Mouse (Mus musculus): ENCODE data around the gene Fgfr2. TPM values are rescaled to one million over a fixed set of nuclear protein-coding genes. Genes with fewer than 3 reads are reported as not detected.

Fgfr2 gene
- total RNA-seq, 1 experiment, result 37.5 TPM

- in situ Hi-C loops (cut with MboI; ENCODE audit: low sequenced_read_pairs in 2 of 2, unreplicated experiment in 2 of 2), result no loop called here
- no peaks in the 10 kb centered on the region for H3K4me1 ChIP-seq (ENCODE audit: control insufficient read depth in 2 of 2, insufficient read depth in 2 of 2, low read length in 2 of 2, poor library complexity in 1 of 2)
- no peak overlapping the region for H3K9ac ChIP-seq (ENCODE audit: insufficient read depth, low read depth, low read length, poor library complexity, severe bottlenecking)
- H3K4me3 ChIP-seq (ENCODE audit: insufficient read depth in 1 of 2, low read depth in 1 of 2, low read length in 2 of 2, poor library complexity in 1 of 2, severe bottlenecking in 1 of 2), result no peak overlapping the region
- no peak overlapping the region for H3K27ac ChIP-seq (ENCODE audit: insufficient read depth, low read depth, low read length, poor library complexity, severe bottlenecking)
- H3K36me3 ChIP-seq (ENCODE audit: control insufficient read depth, insufficient read depth, low read length, poor library complexity, severe bottlenecking), result no peaks in the 10 kb centered on the region
- no peak for TF ChIP-seq CHD2 (IDR thresholded peaks at IDR 0.05; ENCODE audit: low read depth, low read length)
- no peak for TF ChIP-seq HCFC1 (IDR thresholded peaks at IDR 0.05; ENCODE audit: borderline replicate concordance, insufficient read depth, low read length)
- TF ChIP-seq MAFK (IDR thresholded peaks at IDR 0.05; ENCODE audit: insufficient read depth, low read depth, low read length), result no peak
- TF ChIP-seq ZNF384 (IDR thresholded peaks at IDR 0.05; ENCODE audit: low read depth, low read length), result no peak
- TF ChIP-seq ZC3H11A (IDR thresholded peaks at IDR 0.05; ENCODE audit: borderline replicate concordance, low read depth, low read length), result no peak
- H3K9me3 ChIP-seq (ENCODE audit: control insufficient read depth, insufficient read depth, low read depth, low read length), result no peaks in the 10 kb centered on the region
- DNase-seq (ENCODE audit: low read depth, low spot score), result no peak
Measured at GRCm38 (mm10) chr7:130316294-130316693, 2806.9 kb downstream of the Fgfr2 start.

- no peak overlapping the region for H3K27ac ChIP-seq (ENCODE audit: insufficient read depth, low read depth, low read length, poor library complexity, severe bottlenecking)
- no peaks in the 10 kb centered on the region for H3K4me1 ChIP-seq (ENCODE audit: control insufficient read depth in 2 of 2, insufficient read depth in 2 of 2, low read length in 2 of 2, poor library complexity in 1 of 2)
- H3K4me3 ChIP-seq (ENCODE audit: insufficient read depth in 1 of 2, low read depth in 1 of 2, low read length in 2 of 2, poor library complexity in 1 of 2, severe bottlenecking in 1 of 2), result no peak overlapping the region
- H3K36me3 ChIP-seq (ENCODE audit: control insufficient read depth, insufficient read depth, low read length, poor library complexity, severe bottlenecking), result no peaks in the 10 kb centered on the region
- DNase-seq (ENCODE audit: low read depth, low spot score), result no peak
- H3K9ac ChIP-seq (ENCODE audit: insufficient read depth, low read depth, low read length, poor library complexity, severe bottlenecking), result no peak overlapping the region
- in situ Hi-C loops (cut with MboI; ENCODE audit: low sequenced_read_pairs in 2 of 2, unreplicated experiment in 2 of 2), result no loop called here
- no peak for TF ChIP-seq ZC3H11A (IDR thresholded peaks at IDR 0.05; ENCODE audit: borderline replicate concordance, low read depth, low read length)
- TF ChIP-seq MAFK (IDR thresholded peaks at IDR 0.05; ENCODE audit: insufficient read depth, low read depth, low read length), result no peak
- TF ChIP-seq ZNF384 (IDR thresholded peaks at IDR 0.05; ENCODE audit: low read depth, low read length), result no peak
- TF ChIP-seq CHD2 (IDR thresholded peaks at IDR 0.05; ENCODE audit: low read depth, low read length), result no peak
- TF ChIP-seq HCFC1 (IDR thresholded peaks at IDR 0.05; ENCODE audit: borderline replicate concordance, insufficient read depth, low read length), result no peak
- no peaks in the 10 kb centered on the region for H3K9me3 ChIP-seq (ENCODE audit: control insufficient read depth, insufficient read depth, low read depth, low read length)
Measured at GRCm38 (mm10) chr7:130315221-130315620, 2807.9 kb downstream of the Fgfr2 start.

- in situ Hi-C loops (cut with MboI; ENCODE audit: low sequenced_read_pairs in 2 of 2, unreplicated experiment in 2 of 2), result no loop called here
- Histone ChIP-seq H3K9ac (ENCODE audit: insufficient read depth, low read depth, low read length, poor library complexity, severe bottlenecking) (no peak overlapping the region), H3K36me3 (ENCODE audit: control insufficient read depth, insufficient read depth, low read length, poor library complexity, severe bottlenecking) (no peaks in the 10 kb centered on the region), H3K9me3 (ENCODE audit: control insufficient read depth, insufficient read depth, low read depth, low read length) (no peaks in the 10 kb centered on the region), H3K27ac (ENCODE audit: insufficient read depth, low read depth, low read length, poor library complexity, severe bottlenecking) (no peak overlapping the region), H3K4me1 (ENCODE audit: control insufficient read depth in 2 of 2, insufficient read depth in 2 of 2, low read length in 2 of 2, poor library complexity in 1 of 2) (no peaks in the 10 kb centered on the region), H3K4me3 (ENCODE audit: insufficient read depth in 1 of 2, low read depth in 1 of 2, low read length in 2 of 2, poor library complexity in 1 of 2, severe bottlenecking in 1 of 2) (no peak overlapping the region)
- no peak for DNase-seq (ENCODE audit: low read depth, low spot score)
- TF ChIP-seq ZC3H11A (IDR thresholded peaks at IDR 0.05; ENCODE audit: borderline replicate concordance, low read depth, low read length) (no peak), ZNF384 (IDR thresholded peaks at IDR 0.05; ENCODE audit: low read depth, low read length) (no peak), MAFK (IDR thresholded peaks at IDR 0.05; ENCODE audit: insufficient read depth, low read depth, low read length) (no peak), HCFC1 (IDR thresholded peaks at IDR 0.05; ENCODE audit: borderline replicate concordance, insufficient read depth, low read length) (no peak), CHD2 (IDR thresholded peaks at IDR 0.05; ENCODE audit: low read depth, low read length) (no peak)
Measured at GRCm38 (mm10) chr7:130314658-130315057, 2808.5 kb downstream of the Fgfr2 start.

GRCm38 (mm10) chr7:130311362-130311761 is 2811.8 kb downstream of the Fgfr2 start:
- Histone ChIP-seq H3K27ac (ENCODE audit: insufficient read depth, low read depth, low read length, poor library complexity, severe bottlenecking) (no peak overlapping the region), H3K9me3 (ENCODE audit: control insufficient read depth, insufficient read depth, low read depth, low read length) (no peaks in the 10 kb centered on the region), H3K4me1 (ENCODE audit: control insufficient read depth in 2 of 2, insufficient read depth in 2 of 2, low read length in 2 of 2, poor library complexity in 1 of 2) (no peaks in the 10 kb centered on the region), H3K36me3 (ENCODE audit: control insufficient read depth, insufficient read depth, low read length, poor library complexity, severe bottlenecking) (no peaks in the 10 kb centered on the region), H3K4me3 (ENCODE audit: insufficient read depth in 1 of 2, low read depth in 1 of 2, low read length in 2 of 2, poor library complexity in 1 of 2, severe bottlenecking in 1 of 2) (no peak overlapping the region), H3K9ac (ENCODE audit: insufficient read depth, low read depth, low read length, poor library complexity, severe bottlenecking) (no peak overlapping the region)
- TF ChIP-seq ZC3H11A (IDR thresholded peaks at IDR 0.05; ENCODE audit: borderline replicate concordance, low read depth, low read length) (no peak), ZNF384 (IDR thresholded peaks at IDR 0.05; ENCODE audit: low read depth, low read length) (no peak), HCFC1 (IDR thresholded peaks at IDR 0.05; ENCODE audit: borderline replicate concordance, insufficient read depth, low read length) (no peak), MAFK (IDR thresholded peaks at IDR 0.05; ENCODE audit: insufficient read depth, low read depth, low read length) (no peak), CHD2 (IDR thresholded peaks at IDR 0.05; ENCODE audit: low read depth, low read length) (no peak)
- in situ Hi-C loops (cut with MboI; ENCODE audit: low sequenced_read_pairs in 2 of 2, unreplicated experiment in 2 of 2), result no loop called here
- no peak for DNase-seq (ENCODE audit: low read depth, low spot score)

- no peak for DNase-seq (ENCODE audit: low read depth, low spot score)
- in situ Hi-C loops (cut with MboI; ENCODE audit: low sequenced_read_pairs in 2 of 2, unreplicated experiment in 2 of 2), result no loop called here
- no peak for TF ChIP-seq CHD2 (IDR thresholded peaks at IDR 0.05; ENCODE audit: low read depth, low read length)
- no peak for TF ChIP-seq HCFC1 (IDR thresholded peaks at IDR 0.05; ENCODE audit: borderline replicate concordance, insufficient read depth, low read length)
- no peak for TF ChIP-seq MAFK (IDR thresholded peaks at IDR 0.05; ENCODE audit: insufficient read depth, low read depth, low read length)
- TF ChIP-seq ZC3H11A (IDR thresholded peaks at IDR 0.05; ENCODE audit: borderline replicate concordance, low read depth, low read length), result no peak
- no peak for TF ChIP-seq ZNF384 (IDR thresholded peaks at IDR 0.05; ENCODE audit: low read depth, low read length)
- Histone ChIP-seq H3K36me3 (ENCODE audit: control insufficient read depth, insufficient read depth, low read length, poor library complexity, severe bottlenecking) (no peaks in the 10 kb centered on the region), H3K4me1 (ENCODE audit: control insufficient read depth in 2 of 2, insufficient read depth in 2 of 2, low read length in 2 of 2, poor library complexity in 1 of 2) (no peaks in the 10 kb centered on the region), H3K9me3 (ENCODE audit: control insufficient read depth, insufficient read depth, low read depth, low read length) (no peaks in the 10 kb centered on the region), H3K27ac (ENCODE audit: insufficient read depth, low read depth, low read length, poor library complexity, severe bottlenecking) (no peak overlapping the region), H3K4me3 (ENCODE audit: insufficient read depth in 1 of 2, low read depth in 1 of 2, low read length in 2 of 2, poor library complexity in 1 of 2, severe bottlenecking in 1 of 2) (no peak overlapping the region), H3K9ac (ENCODE audit: insufficient read depth, low read depth, low read length, poor library complexity, severe bottlenecking) (no peak overlapping the region)
Measured at GRCm38 (mm10) chr7:130309180-130309579, 2814.0 kb downstream of the Fgfr2 start.
